Mouse (Mus musculus): ENCODE measurements around the gene Olfr572.

Gene Olfr572

GRCm38 (mm10) chr7:102924109-102924508 is at the start of gene Olfr572:
Gene Olfr572 (plus strand): TSS chr7:102924409.
- no peak for DNase-seq (ENCODE audit: low read depth, low spot score)

GRCm38 (mm10) chr7:102876822-102877221 is 47.4 kb upstream of the Olfr572 start, which contains the start of gene Olfr568:
Gene Olfr568 (plus strand): TSS chr7:102877122.
- no peak for DNase-seq (ENCODE audit: low read depth, low spot score)

DNA sequence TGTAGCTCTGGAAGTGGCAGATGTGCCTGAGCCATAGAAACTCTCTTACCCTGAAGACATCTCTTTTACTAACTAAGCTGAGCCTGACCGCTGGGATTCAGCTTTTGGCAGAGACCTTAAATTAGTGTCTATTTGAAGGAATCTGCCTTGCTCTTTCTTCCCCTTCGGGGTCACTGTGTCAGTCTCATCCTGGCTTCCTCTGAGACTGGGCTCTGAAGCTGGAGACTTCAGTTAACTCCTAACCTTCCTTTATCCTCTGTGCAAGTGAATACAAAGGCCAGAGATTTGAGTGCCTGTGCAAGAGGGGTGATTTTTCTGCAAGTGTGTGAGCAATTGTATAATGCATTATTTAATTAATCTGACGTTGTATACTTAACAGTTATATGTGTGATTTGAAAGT is 33.4 kb upstream of the Olfr572 start, which contains the start of gene Olfr569:
Gene Olfr569 (minus strand): TSS at position 101 of the 400 bp plus-strand sequence.
- DNase-seq (ENCODE audit: low read depth, low spot score) = no peak

- no peak for DNase-seq (ENCODE audit: low read depth, low spot score)
Measured at GRCm38 (mm10) chr7:102915261-102915660, 8.9 kb upstream of the Olfr572 start.

DNA sequence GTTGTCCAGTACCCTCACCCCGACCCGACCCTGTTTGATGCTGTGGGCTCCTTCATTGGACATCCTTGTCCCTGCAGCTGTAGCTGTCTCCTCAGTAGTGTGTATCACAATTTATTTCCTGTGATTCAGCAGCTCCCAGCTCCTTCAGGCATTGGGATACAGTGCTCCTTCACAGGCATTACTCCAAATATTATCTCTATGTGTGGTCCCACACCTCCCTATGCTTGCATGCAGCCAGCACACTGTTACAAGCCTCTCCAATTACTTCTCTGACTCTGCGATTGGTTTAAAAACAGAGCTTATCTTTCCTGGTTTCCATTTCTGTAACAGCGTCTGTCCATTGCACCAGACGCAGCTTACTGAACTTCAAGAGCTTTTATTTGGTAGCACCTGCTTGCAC is 7.8 kb upstream of the Olfr572 start:
- DNase-seq (ENCODE audit: low read depth, low spot score) = no peak

DNA sequence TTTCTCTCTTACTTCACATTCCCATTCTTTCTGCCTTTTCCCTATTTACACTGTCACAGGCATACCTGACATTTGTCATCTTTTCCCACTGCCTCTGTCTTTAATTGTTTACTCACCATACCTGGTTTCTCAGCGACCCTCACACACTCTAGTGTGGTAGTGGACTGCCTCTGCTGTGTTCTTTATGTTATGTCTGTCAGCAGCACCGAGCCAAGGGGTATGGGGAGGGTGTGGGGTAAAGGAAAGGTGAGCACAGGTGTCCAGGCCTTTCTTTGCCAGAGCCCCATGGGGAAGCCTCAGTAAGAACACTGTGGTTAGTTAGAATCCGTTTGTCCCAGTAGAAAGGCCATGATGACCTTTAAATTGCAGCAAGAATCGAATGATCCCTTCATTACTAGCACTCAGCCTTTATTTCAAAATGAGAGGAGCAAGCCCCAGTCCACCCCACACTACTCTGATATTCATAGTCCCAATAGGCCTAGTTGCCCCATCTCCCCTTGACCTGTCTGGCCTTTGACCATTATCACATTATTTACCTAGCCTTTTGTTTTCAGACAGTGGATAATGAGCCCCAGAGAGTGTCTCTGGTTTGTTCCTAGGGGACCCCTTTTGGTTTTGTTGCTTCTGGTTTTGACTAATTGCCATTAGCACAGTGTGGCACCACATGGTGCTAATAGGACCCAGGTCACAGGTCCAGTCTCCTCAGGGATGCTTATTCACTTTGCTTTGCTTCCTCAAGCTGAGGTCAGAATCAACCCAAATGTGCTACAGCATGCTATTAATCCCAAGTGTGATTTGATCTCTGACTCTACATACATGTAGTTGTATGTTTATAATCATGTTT is 7.0 kb upstream of the Olfr572 start, which contains the start of gene Olfr571:
Gene Olfr571 (minus strand): TSS at position 505 of the 844 bp plus-strand sequence.
- DNase-seq (ENCODE audit: low read depth, low spot score) = no peak

GRCm38 (mm10) chr7:102919632-102920031 is 4.6 kb upstream of the Olfr572 start:
- DNase-seq (ENCODE audit: low read depth, low spot score) = peak; percentile 10

DNA sequence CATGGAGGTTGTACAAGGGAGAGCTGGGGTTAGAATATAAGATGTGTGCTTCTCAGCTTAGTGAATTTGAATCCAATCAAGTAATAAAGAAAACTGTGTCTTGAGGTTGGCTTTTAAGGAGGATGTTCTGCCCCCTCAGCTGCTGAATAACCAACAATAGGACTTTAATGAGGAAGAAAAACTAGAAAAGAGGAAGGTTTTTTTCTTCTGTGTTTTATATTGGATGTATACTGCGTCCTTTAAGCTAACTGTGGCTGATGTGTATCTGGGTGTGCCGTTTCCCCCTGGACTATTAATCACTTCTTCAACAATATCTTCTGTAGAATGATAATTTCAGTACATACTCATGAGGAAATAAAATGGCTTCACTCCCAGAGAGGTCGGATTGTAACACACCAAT is 2.9 kb downstream of the Olfr572 start:
- no peak for DNase-seq (ENCODE audit: low read depth, low spot score)

- DNase-seq (ENCODE audit: low read depth, low spot score) = no peak
Measured at GRCm38 (mm10) chr7:102942475-102942874, 18.3 kb downstream of the Olfr572 start, which contains the start of gene Olfr573-ps1. Gene Olfr573-ps1 (minus strand): TSS chr7:102942575.

GRCm38 (mm10) chr7:102943417-102943816 is 19.2 kb downstream of the Olfr572 start:
- DNase-seq (ENCODE audit: low read depth, low spot score) = no peak

GRCm38 (mm10) chr7:102948167-102948566 is 24.0 kb downstream of the Olfr572 start, which contains the start of gene Olfr574:
Gene Olfr574 (plus strand): TSS chr7:102948467.
- no peak for DNase-seq (ENCODE audit: low read depth, low spot score)

GRCm38 (mm10) chr7:102950732-102951131 is 26.5 kb downstream of the Olfr572 start:
- DNase-seq (ENCODE audit: low read depth, low spot score) = no peak

- no peak for DNase-seq (ENCODE audit: low read depth, low spot score)
Measured at GRCm38 (mm10) chr7:102958137-102958536, 33.9 kb downstream of the Olfr572 start.

GRCm38 (mm10) chr7:102958593-102958992 is 34.4 kb downstream of the Olfr572 start, which contains the start of gene Olfr575:
Gene Olfr575 (minus strand): TSS chr7:102958775.
- DNase-seq (ENCODE audit: low read depth, low spot score) = no peak

GRCm38 (mm10) chr7:102962360-102962759 is 38.2 kb downstream of the Olfr572 start, which contains the start of gene Olfr576:
Gene Olfr576 (plus strand): TSS chr7:102962660.
- no peak for DNase-seq (ENCODE audit: low read depth, low spot score)

GRCm38 (mm10) chr7:102974399-102974798 is 50.2 kb downstream of the Olfr572 start:
- DNase-seq (ENCODE audit: low read depth, low spot score) = no peak

DNA sequence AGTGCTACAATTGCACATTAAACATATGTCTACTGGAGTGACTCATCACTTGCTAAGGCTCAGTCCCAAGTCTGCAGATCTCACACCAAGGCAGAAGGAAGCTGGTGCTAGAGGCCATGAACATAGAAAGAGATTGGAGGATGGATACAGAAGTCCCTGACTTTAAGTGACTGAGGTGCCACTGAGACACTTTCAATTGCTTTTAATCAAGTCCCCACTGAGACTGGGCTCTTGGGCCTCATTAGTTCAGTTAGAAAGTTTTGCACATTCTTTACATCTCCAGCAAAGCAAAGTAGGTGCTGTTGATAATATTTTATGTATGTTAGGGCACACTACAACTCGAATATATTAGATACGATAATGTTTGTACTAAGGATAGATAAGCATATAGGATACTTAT is 51.6 kb downstream of the Olfr572 start, which contains the start of gene Olfr577:
Gene Olfr577 (minus strand): TSS at position 101 of the 400 bp plus-strand sequence.
- DNase-seq (ENCODE audit: low read depth, low spot score) = no peak

Data from brain, embryonic 18.5 days (tissue).